Mouse (Mus musculus): ENCODE measurements at regions not wholly inside any gene's neighbourhood (a gene's known extent, or its start where the extent isn't known, plus 50 kb on each side); places are given as distances from the start of the nearest gene placed in this dataset.

GRCm38 (mm10) chr16:29706996-29707395 is 127.9 kb downstream of the Opa1 start:
- no peak for DNase-seq (ENCODE audit: low spot score in 2 of 2)

GRCm38 (mm10) chr16:29707656-29708055 is 128.5 kb downstream of the Opa1 start:
- no peak for DNase-seq (ENCODE audit: low spot score in 2 of 2)

- DNase-seq (ENCODE audit: low spot score in 2 of 2) = no peak
Measured at GRCm38 (mm10) chr16:29709072-29709471, 129.9 kb downstream of the Opa1 start.

GRCm38 (mm10) chr16:29711386-29711785 is 132.3 kb downstream of the Opa1 start:
- DNase-seq (ENCODE audit: low spot score in 2 of 2) = no peak

- DNase-seq (ENCODE audit: low spot score in 2 of 2) = no peak
Measured at GRCm38 (mm10) chr16:29711912-29712681, 133.0 kb downstream of the Opa1 start.

- no peak for DNase-seq (ENCODE audit: low spot score in 2 of 2)
Measured at GRCm38 (mm10) chr16:29714612-29715127, 135.5 kb downstream of the Opa1 start.

- DNase-seq (ENCODE audit: low spot score in 2 of 2) = no peak
Measured at GRCm38 (mm10) chr16:29718965-29719364, 139.8 kb downstream of the Opa1 start.

- DNase-seq (ENCODE audit: low spot score in 2 of 2) = no peak
Measured at GRCm38 (mm10) chr16:29719571-29720451, 140.7 kb downstream of the Opa1 start.

- DNase-seq (ENCODE audit: low spot score in 2 of 2) = no peak
Measured at GRCm38 (mm10) chr16:29725153-29725552, 146.0 kb downstream of the Opa1 start.

- no peak for DNase-seq (ENCODE audit: low spot score in 2 of 2)
Measured at GRCm38 (mm10) chr16:29725563-29725962, 146.4 kb downstream of the Opa1 start.

GRCm38 (mm10) chr16:29727397-29727796 is 148.3 kb downstream of the Opa1 start:
- DNase-seq (ENCODE audit: low spot score in 2 of 2) = no peak

- DNase-seq (ENCODE audit: low spot score in 2 of 2) = peak; percentile 34 to 83
Measured at GRCm38 (mm10) chr16:29728769-29729481, 149.8 kb downstream of the Opa1 start.

GRCm38 (mm10) chr16:29730010-29730409 is 150.9 kb downstream of the Opa1 start:
- DNase-seq (ENCODE audit: low spot score in 2 of 2) = no peak

- DNase-seq (ENCODE audit: low spot score in 2 of 2) = no peak
Measured at GRCm38 (mm10) chr16:29732889-29733288, 153.8 kb downstream of the Opa1 start.

GRCm38 (mm10) chr16:29733847-29734246 is 154.7 kb downstream of the Opa1 start:
- DNase-seq (ENCODE audit: low spot score in 2 of 2) = no peak

GRCm38 (mm10) chr16:29734324-29734723 is 155.2 kb downstream of the Opa1 start:
- DNase-seq (ENCODE audit: low spot score in 2 of 2) = peak in 1 of 2 experiments; percentile 52

- no peak for DNase-seq (ENCODE audit: low spot score in 2 of 2)
Measured at GRCm38 (mm10) chr16:29734738-29735250, 155.7 kb downstream of the Opa1 start.

GRCm38 (mm10) chr16:29735371-29736008 is 156.4 kb downstream of the Opa1 start:
- no peak for DNase-seq (ENCODE audit: low spot score in 2 of 2)

- DNase-seq (ENCODE audit: low spot score in 2 of 2) = no peak
Measured at GRCm38 (mm10) chr16:29736211-29736610, 157.1 kb downstream of the Opa1 start.

- no peak for DNase-seq (ENCODE audit: low spot score in 2 of 2)
Measured at GRCm38 (mm10) chr16:29738075-29738474, 158.9 kb downstream of the Opa1 start.
